Mouse (Mus musculus): ENCODE results near the gene Qprt. TPM values are rescaled to one million over a fixed set of nuclear protein-coding genes. Genes with fewer than 3 reads are reported as not detected.

Gene Qprt
- polyA plus RNA-seq, 1 experiment, result 0.25 TPM

- Histone ChIP-seq H3K4me1 (ENCODE audit: control insufficient read depth, insufficient read depth, low read length) (no peaks in the 10 kb centered on the region), H3K4me3 (ENCODE audit: insufficient read depth, low read length) (no peak overlapping the region), H3K27ac (ENCODE audit: insufficient read depth, low read length) (no peak overlapping the region)
- TF ChIP-seq POLR2A (IDR thresholded peaks at IDR 0.05; ENCODE audit: low read depth, low read length) (no peak), CTCF (IDR thresholded peaks at IDR 0.05; ENCODE audit: borderline replicate concordance, insufficient read depth, low read length) (no peak)
Observed at GRCm38 (mm10) chr7:127145387-127146266, 23.6 kb upstream of the Qprt start.

- TF ChIP-seq CTCF (IDR thresholded peaks at IDR 0.05; ENCODE audit: borderline replicate concordance, insufficient read depth, low read length) (no peak), POLR2A (IDR thresholded peaks at IDR 0.05; ENCODE audit: low read depth, low read length) (no peak)
- H3K27ac ChIP-seq (ENCODE audit: insufficient read depth, low read length), result no peak overlapping the region
- no peaks in the 10 kb centered on the region for H3K4me1 ChIP-seq (ENCODE audit: control insufficient read depth, insufficient read depth, low read length)
- no peak overlapping the region for H3K4me3 ChIP-seq (ENCODE audit: insufficient read depth, low read length)
Observed at GRCm38 (mm10) chr7:127144412-127144811, 22.4 kb upstream of the Qprt start.

DNA sequence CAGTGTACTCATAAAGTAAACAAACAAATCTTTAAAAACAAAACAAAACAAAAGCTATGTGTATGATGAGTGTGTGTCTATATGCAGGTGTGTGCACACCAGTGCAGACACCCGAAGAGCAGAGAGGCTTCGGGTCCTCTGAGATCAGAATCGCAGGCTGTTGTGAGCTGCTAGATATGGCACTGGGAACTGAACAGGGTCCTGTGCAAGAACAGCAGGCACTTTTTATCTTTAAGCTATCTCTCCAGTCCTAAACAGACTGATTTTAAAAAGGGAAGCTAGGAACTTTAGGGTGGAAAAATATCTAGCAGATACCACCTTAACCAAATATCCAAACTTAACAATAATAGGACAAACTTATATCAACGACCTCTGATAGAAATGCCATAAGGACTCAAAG is 20.6 kb upstream of the Qprt start:
- Histone ChIP-seq H3K4me1 (ENCODE audit: control insufficient read depth, insufficient read depth, low read length) (no peaks in the 10 kb centered on the region), H3K27ac (ENCODE audit: insufficient read depth, low read length) (no peak overlapping the region), H3K4me3 (ENCODE audit: insufficient read depth, low read length) (no peak overlapping the region)
- TF ChIP-seq POLR2A (IDR thresholded peaks at IDR 0.05; ENCODE audit: low read depth, low read length) (no peak), CTCF (IDR thresholded peaks at IDR 0.05; ENCODE audit: borderline replicate concordance, insufficient read depth, low read length) (no peak)

DNA sequence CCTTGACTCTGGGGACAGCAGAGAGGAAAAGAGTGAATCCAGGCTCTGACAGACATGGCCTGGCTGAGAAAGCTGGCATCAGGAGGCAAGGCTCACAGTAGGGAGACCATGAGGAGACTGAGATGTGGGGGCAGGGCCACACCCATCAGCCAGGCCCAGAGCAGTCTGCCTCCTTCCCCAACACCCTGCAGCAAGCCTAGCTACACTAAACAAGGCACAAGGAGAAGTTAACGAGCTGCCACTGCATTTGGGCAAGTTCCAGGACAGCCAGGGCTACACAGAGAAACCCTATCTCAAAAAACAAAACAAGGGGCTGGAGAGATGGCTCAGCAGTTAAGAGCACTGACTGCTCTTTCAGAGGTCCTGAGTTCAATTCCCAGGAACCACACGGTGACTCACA is 20.2 kb upstream of the Qprt start:
- Histone ChIP-seq H3K27ac (ENCODE audit: insufficient read depth, low read length) (no peak overlapping the region), H3K4me3 (ENCODE audit: insufficient read depth, low read length) (no peak overlapping the region), H3K4me1 (ENCODE audit: control insufficient read depth, insufficient read depth, low read length) (no peaks in the 10 kb centered on the region)
- no peak for TF ChIP-seq CTCF (IDR thresholded peaks at IDR 0.05; ENCODE audit: borderline replicate concordance, insufficient read depth, low read length)
- TF ChIP-seq POLR2A (IDR thresholded peaks at IDR 0.05; ENCODE audit: low read depth, low read length), result no peak

DNA sequence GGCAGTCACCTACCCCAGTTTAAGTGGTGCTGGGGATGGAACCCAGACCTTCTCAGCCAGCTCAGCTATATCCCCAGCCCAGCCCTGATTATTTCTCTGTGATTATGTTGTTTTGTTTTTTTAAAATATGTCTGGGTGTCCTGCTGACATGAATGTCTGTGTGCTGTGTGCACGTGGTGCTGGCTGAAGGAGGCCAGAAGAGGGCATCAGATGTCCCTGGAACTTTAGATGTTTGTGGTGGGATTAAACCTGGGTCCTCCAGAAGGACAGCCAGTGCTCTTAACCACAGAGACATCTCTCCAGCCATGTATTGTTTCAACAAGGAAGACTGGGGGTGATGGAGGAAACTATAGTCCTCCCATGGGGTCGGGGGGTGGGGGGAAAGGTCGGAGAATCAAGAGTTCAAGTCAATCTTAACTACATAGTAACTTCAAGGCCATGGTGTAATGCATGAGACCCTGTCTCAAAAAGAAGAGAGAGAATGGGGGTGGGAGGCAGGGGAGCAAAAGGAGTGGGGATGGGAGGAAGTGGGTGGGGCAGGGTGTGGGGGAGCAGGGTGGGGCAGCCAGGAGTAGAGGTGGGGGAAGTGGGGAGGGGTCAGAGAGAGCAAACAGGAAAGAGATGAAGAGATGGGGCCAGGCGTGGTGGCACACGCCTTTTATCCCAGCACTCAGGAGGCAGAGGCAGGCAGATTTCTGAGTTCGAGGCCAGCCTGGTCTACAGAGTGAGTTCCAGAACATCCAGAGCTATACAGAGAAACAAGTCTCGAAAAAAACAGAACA is 18.8 kb upstream of the Qprt start:
- Histone ChIP-seq H3K27ac (ENCODE audit: insufficient read depth, low read length) (no peak overlapping the region), H3K4me3 (ENCODE audit: insufficient read depth, low read length) (no peak overlapping the region), H3K4me1 (ENCODE audit: control insufficient read depth, insufficient read depth, low read length) (no peaks in the 10 kb centered on the region)
- TF ChIP-seq POLR2A (IDR thresholded peaks at IDR 0.05; ENCODE audit: low read depth, low read length), result no peak
- TF ChIP-seq CTCF (IDR thresholded peaks at IDR 0.05; ENCODE audit: borderline replicate concordance, insufficient read depth, low read length), result peak; percentile 22; the same call in 1 of the 2 replicates

DNA sequence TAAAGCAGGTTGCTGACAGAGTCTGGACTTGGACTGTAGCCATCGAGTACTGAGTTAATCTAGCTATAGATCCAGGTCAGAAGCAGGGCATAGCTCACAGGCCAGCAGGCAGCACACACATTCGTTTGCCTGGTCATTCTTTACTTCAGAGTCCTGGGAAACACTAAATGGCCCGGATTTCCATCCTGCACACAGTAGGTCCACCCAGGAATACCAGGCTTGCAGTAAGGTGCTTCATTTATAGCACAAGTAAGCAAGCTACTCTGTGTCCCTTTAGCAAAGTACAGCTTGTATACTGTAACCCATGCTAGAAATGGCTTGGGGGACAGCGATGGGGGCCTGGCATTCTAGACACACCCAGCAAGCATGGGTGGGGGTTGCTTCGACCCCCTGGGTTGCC is 17.5 kb upstream of the Qprt start:
- H3K4me1 ChIP-seq (ENCODE audit: control insufficient read depth, insufficient read depth, low read length), result no peaks in the 10 kb centered on the region
- H3K4me3 ChIP-seq (ENCODE audit: insufficient read depth, low read length), result no peak overlapping the region
- H3K27ac ChIP-seq (ENCODE audit: insufficient read depth, low read length), result no peak overlapping the region
- TF ChIP-seq CTCF (IDR thresholded peaks at IDR 0.05; ENCODE audit: borderline replicate concordance, insufficient read depth, low read length) (no peak), POLR2A (IDR thresholded peaks at IDR 0.05; ENCODE audit: low read depth, low read length) (no peak)

GRCm38 (mm10) chr7:127139100-127139499 is 17.1 kb upstream of the Qprt start:
- H3K4me1 ChIP-seq (ENCODE audit: control insufficient read depth, insufficient read depth, low read length), result no peaks in the 10 kb centered on the region
- TF ChIP-seq CTCF (IDR thresholded peaks at IDR 0.05; ENCODE audit: borderline replicate concordance, insufficient read depth, low read length) (no peak), POLR2A (IDR thresholded peaks at IDR 0.05; ENCODE audit: low read depth, low read length) (no peak)
- H3K4me3 ChIP-seq (ENCODE audit: insufficient read depth, low read length), result no peak overlapping the region
- no peak overlapping the region for H3K27ac ChIP-seq (ENCODE audit: insufficient read depth, low read length)

- H3K4me3 ChIP-seq (ENCODE audit: insufficient read depth, low read length), result no peak within 1 kb of the TSS
- TF ChIP-seq POLR2A (IDR thresholded peaks at IDR 0.05; ENCODE audit: low read depth, low read length), result no peak
- no peak for TF ChIP-seq CTCF (IDR thresholded peaks at IDR 0.05; ENCODE audit: borderline replicate concordance, insufficient read depth, low read length)
- H3K4me1 ChIP-seq (ENCODE audit: control insufficient read depth, insufficient read depth, low read length), result no peaks in the 10 kb centered on the region
- no peak within 1 kb of the TSS for H3K27ac ChIP-seq (ENCODE audit: insufficient read depth, low read length)
Observed at GRCm38 (mm10) chr7:127137262-127138017, 15.4 kb upstream of the Qprt start, which contains the start of gene Spn. TSS of gene Spn (minus strand) at chr7:127137823.
